Mouse (Mus musculus): ENCODE results near the gene Kcnq4.

Kcnq4 gene

DNA sequence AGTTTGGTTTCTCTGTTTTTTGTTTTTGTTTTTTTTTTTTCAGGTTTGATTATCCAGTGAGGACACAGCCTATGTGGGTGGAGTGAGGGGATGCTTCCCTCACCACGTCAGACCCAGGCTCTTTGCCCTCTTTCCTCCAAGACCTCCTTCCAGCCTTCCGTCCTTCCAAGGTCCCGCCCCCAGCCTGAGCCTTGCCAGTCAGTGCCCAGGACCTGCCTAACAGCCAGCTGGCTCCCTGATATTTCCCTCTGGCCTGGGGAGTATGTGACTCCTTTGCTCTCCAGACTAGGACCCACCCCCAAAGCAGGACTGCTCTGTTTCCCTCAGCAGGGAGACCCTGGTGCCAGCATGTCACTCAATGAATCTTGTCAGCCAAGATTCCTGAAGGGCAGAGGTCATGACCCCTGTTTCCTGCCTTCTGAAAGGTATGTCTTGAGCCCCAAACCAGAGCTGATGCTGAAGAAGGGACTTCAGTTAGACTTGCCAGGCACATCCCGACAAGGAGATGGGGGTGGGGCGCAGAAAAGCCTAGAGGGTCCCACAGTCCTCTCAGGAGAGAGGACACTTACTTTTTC lies 22.8 kb downstream of the Kcnq4 start:
- in situ Hi-C loops (cut with MboI), result no loop called here

DNA sequence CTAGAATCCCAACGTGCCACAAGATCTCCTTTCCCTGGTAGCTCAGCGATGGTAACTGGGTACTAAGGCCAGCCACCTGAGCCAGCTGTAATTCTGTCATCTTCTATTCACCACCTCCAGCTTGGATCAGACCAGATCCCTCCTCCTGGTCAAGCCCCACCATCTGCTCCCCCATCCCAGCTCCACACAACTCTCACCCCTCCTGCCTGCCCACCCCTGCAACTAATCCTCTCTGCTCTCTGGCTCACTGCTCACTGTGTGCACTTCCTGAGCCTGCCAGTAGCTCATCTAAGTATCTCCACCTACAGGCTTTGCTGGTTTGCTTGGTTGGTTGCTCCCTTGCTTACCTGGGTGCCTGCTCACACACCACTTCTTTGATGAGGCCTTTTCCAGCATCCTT lies 26.8 kb downstream of the Kcnq4 start:
- in situ Hi-C loops (cut with MboI), result no loop called here

- in situ Hi-C loops (cut with MboI), result no loop called here
Observed at GRCm38 (mm10) chr4:120719152-120719551, 29.3 kb downstream of the Kcnq4 start.

- in situ Hi-C loops (cut with MboI), result no loop called here
Observed at GRCm38 (mm10) chr4:120717591-120717990, 30.8 kb downstream of the Kcnq4 start.

GRCm38 (mm10) chr4:120716765-120717164 lies 31.6 kb downstream of the Kcnq4 start:
- in situ Hi-C loops (cut with MboI), result no loop called here

GRCm38 (mm10) chr4:120716141-120716571 lies 32.3 kb downstream of the Kcnq4 start:
- in situ Hi-C loops (cut with MboI), result no loop called here

- in situ Hi-C loops (cut with MboI), result no loop called here
Observed at GRCm38 (mm10) chr4:120713856-120714497, 34.4 kb downstream of the Kcnq4 start.

DNA sequence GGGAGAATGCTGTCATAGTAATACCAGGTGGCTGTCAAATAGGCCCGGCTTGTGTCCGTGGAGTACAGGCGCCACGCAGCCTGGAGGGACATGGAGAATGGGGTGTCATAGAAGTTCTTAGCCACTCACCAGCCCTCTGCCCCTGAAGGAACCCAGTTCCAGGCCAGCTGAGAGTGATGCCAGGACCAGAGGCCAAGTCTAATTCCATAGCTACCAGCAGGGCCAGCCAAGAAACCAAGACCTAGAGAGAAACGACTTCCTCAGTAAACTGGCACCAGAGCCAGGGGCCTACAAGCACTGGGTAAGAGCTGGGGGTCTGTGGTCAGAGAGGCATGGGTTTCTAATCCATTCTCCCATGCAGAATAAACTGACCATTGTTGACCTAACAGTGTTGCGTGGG lies 35.4 kb downstream of the Kcnq4 start:
- in situ Hi-C loops (cut with MboI), result no loop called here

DNA sequence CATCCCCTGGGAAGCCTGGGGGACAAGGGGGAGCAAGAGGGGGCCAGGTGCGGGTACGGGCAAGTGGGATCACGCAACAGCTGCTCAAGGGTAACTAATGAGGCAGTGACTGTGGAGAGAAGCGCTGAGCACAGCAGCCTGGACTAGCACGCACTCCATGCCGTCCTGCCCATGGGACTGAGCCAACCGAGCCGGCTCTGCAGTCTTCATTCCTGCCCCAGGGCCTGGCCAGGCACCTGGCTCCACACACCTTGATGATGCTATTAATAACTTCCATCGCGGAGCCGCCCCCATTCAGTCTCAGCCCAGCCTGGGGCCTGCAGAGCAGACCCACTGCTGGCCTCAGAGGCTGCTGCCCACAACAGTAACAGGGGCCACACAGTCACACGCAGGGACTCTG lies 36.2 kb downstream of the Kcnq4 start:
- in situ Hi-C loops (cut with MboI), result no loop called here

- in situ Hi-C loops (cut with MboI), result no loop called here
Observed at GRCm38 (mm10) chr4:120702511-120702910, 45.9 kb downstream of the Kcnq4 start.

- in situ Hi-C loops (cut with MboI), result no loop called here
Observed at GRCm38 (mm10) chr4:120702056-120702455, 46.4 kb downstream of the Kcnq4 start.

GRCm38 (mm10) chr4:120701180-120701579 lies 47.2 kb downstream of the Kcnq4 start:
- in situ Hi-C loops (cut with MboI), result no loop called here

GRCm38 (mm10) chr4:120697799-120698484 lies 50.5 kb downstream of the Kcnq4 start:
- in situ Hi-C loops (cut with MboI), result no loop called here

DNA sequence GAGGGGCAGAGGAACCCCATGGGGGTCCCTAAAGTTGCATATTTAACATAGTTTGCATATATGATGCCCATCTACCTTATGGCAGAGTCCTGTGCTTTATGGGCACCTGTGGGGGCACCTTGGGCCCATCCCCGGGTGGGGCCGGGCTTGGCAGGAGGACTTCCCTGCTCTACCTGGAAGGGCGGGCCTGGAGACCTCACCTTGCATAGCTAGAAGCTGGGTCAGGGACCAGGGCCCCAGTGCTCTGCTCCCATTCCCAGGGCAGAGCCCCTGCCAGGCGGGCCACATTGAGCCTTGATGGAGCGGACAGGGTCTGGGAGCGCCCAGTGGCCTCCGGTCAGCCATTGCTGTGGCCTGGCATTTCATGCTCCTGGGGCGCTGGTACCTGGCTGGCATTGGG lies 51.1 kb downstream of the Kcnq4 start:
- in situ Hi-C loops (cut with MboI), result no loop called here

GRCm38 (mm10) chr4:120692717-120693116 lies 55.7 kb downstream of the Kcnq4 start:
- in situ Hi-C loops (cut with MboI), result no loop called here

GRCm38 (mm10) chr4:120689317-120689716 lies 59.1 kb downstream of the Kcnq4 start:
- in situ Hi-C loops (cut with MboI), result loop anchor here (10.0 kb wide), 1 partner anchor 95 kb away; no protein-coding TSS in a partner anchor

DNA sequence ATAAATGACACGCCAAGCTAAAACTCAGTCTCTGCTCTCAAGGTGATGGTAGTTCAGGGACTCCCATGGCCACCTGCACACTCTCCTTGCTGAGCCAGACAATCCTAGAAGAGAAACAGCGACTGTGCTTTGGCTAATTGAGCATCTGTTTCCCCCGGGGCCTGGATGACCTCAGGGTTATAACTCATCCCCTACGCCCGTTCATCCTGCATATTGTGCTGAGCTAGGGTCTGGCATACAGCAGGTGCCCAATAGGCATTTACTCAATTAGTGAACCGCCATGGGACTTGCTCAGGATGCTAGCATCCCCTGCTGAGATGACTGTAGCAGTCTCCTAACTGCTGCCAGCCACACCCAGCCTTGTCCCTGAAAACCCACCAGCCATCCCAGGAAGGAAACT lies 61.1 kb downstream of the Kcnq4 start:
- in situ Hi-C loops (cut with MboI), result loop anchor here (10.0 kb wide), 1 partner anchor 92 kb away; no protein-coding TSS in a partner anchor

- in situ Hi-C loops (cut with MboI), result loop anchor here (10.0 kb wide), 1 partner anchor 89 kb away; no protein-coding TSS in a partner anchor
Observed at GRCm38 (mm10) chr4:120683278-120683997, 65.0 kb downstream of the Kcnq4 start.

- in situ Hi-C loops (cut with MboI), result loop anchor here (10.0 kb wide), 1 partner anchor 87 kb away; no protein-coding TSS in a partner anchor
Observed at GRCm38 (mm10) chr4:120682168-120682567, 66.2 kb downstream of the Kcnq4 start.

GRCm38 (mm10) chr4:120680953-120681352 lies 67.5 kb downstream of the Kcnq4 start:
- in situ Hi-C loops (cut with MboI), result loop anchor here (10.0 kb wide), 1 partner anchor 86 kb away; no protein-coding TSS in a partner anchor

DNA sequence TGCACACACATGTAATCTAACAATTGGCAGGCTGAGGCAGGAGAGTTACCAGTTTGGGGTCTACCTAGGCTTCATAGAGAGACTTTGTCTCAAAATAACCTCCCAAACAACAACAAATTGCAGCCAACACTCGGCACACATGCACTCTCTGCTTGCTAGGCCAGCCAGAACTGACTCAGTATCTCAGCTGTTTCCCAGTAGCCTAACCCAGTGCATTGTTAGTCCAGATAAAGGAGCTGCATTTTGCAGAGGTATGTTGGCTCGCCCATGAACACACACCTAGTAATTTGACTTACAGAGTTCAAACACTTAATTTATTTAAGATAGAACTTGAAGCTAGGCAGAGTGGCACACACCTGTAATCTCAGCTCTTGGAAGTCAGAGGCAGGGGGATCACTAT lies 72.8 kb downstream of the Kcnq4 start:
- in situ Hi-C loops (cut with MboI), result no loop called here

DNA sequence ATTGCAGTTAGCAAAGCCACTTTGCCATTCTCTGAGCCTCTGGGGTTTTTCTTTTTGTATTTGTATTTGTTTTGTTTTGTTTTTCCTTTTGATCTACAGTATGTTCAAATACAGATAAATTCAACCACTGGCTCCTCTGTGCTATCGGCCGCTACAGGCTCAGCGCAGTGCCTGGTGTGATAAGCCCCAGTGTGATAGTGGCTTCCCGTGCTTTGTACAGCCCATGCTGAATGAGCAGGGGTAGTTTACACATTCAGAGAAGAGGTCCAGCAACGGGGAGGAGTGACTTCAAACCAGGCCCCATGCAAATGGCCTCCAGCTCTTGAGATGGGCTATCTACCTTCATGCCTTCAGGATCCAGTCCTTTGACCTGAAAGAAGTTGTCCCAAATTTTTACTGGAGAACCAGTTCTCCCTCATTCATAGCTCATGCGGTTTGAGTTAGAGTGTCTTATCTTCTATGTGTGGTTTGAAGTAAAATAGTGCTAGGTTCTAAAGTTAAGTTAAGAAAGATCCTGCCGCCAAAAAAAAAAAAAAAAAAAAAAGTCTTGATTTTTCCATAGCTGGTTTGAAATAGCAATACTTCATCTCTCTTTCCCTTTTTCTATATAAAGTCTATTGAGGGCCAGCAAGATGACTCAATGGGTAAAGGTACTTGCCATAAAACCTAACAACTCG lies 73.5 kb downstream of the Kcnq4 start:
- in situ Hi-C loops (cut with MboI), result no loop called here

Measured in mature B cell (primary cell).